Mouse (Mus musculus): ENCODE data around the gene 1700037H04Rik.

- TF ChIP-seq CTCF (IDR thresholded peaks at IDR 0.05; ENCODE audit: low read depth): no peak
- TF ChIP-seq EP300 (IDR thresholded peaks at IDR 0.05; ENCODE audit: low read depth): no peak
Measured at GRCm38 (mm10) chr2:131206778-131207177, 46.9 kb upstream of the 1700037H04Rik start, which contains the start of gene Ap5s1.

Measured in liver, postnatal 0 days (tissue).